Mouse (Mus musculus) brain, adult 2 months (tissue): ENCODE measurements at regions not wholly inside any gene's neighbourhood (a gene's known extent, or its start where the extent isn't known, plus 50 kb on each side); places are given as distances from the start of the nearest gene placed in this dataset.

Experiments
- DNase-seq: peaks from one replicate; pipeline ENCODE4 v3.0.0; 2011; ENCODE audit warnings: low read depth, low spot score

DNA sequence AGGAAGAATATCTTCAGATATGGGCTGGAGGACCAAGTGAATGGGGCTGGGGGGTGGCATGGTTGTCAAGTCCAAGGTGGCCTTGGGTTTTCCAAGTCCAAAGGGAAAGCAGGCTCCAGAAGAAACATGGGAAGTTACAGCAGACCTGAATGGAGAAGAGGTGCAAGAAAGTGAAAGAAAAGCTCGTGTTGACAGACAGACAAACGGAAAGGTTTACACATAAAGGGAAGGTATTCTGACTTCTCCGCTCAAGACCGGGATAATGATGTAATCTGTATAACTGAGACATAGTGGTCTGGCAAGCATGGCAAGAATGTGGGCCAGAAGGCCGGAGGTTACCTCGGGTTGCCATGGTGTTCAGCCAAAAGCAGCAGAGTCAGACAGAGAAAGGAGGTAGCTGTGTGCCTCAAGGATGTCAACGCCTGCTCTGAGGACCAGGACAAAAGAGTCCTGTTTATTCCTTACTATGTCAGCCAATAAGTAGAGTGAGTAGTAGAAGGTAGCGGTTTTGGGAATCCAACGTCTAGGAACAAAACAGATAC, 50.8 kb upstream of the Elk3 start:
- DNase-seq = no peak

DNA sequence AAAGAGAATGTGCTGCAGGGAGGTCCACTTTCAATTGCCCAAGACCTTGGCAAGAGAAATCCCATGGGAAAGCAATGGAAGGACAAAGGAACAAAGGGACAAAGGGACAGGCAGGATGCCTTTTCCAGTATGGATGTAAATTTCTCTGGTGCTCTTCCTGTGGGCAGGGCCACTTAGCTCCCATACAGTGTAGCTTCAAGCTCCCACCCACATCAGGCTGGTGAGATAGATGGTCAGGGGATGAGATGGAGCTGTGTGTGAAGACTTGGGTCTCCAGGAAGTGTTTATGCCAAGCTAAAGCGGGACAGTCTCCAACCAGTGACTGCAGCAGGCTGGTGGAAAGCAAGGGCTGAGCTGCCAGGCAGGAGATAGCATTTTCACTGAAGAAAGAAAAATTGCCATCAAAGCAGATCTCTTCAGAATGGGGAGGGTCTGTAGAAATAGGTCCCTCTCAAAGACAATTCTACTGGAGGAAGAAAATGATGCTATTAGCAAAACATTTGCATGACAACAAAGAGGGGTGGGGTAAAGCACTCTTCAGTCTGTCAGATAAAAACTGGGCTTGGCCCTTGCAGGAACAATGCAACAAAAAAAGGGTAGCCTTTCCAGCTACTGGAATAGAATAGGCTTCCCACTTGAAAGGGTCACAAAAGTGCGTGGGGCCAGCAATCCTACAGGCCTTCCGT, 53.3 kb upstream of the Elk3 start:
- no peak for DNase-seq

DNA sequence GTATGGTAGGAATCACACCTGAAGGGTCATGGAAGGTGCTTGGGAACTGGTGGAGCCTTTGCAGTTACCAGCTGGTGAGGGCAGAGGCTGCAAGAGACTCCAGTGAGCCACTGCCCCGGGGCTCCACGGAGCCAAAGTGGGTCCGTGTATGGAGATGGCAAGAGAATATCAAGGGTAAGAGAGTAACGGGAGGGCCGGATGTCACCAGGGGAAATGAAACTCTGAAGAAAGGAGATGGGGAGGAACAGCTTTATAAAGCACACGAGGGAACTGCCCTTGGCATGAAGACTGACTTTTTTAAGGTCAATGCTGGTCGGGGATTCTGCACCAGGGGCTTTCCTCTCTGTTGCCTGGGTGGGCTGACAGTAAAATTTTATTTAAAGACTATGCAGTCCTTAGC, 53.9 kb upstream of the Elk3 start:
- no peak for DNase-seq

DNA sequence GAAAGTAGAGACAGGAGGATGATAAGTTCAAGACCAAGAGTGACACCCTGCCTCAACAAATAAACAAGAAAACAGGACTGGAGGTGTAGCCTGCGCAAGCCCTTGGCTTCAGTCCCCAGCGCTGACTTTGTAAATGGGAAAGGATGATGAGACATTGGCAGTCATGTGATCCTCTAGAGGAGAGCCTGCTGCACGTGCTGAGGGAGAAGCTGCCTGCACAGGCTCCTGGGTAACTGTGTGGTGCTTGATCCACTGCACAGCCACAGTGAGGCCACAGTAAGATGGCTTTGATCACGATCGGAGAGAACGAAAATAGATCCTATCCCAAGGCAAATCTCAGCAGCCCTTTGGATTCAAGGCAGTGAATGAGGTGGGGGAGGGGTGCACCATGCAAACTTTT, 54.4 kb upstream of the Elk3 start:
- no peak for DNase-seq

DNA sequence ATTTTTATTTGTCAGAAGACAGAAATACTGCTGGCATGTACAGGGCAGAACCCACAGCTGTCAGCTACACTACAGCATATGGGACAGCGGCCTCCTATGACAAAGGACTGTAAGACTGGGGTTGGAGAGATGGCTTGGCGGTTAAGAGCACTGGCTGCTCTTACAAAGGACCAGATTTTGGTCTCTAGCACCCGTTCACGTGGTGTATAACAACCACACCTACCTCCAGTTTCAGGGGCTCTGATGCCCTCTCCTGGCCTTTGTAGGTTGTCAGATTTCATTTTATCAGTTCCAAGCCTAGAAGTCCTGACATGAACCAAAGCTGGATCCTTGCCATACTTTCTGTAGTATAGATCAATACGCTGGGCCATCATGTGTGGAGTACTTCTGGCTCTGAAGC, 54.9 kb upstream of the Elk3 start:
- no peak for DNase-seq

DNA sequence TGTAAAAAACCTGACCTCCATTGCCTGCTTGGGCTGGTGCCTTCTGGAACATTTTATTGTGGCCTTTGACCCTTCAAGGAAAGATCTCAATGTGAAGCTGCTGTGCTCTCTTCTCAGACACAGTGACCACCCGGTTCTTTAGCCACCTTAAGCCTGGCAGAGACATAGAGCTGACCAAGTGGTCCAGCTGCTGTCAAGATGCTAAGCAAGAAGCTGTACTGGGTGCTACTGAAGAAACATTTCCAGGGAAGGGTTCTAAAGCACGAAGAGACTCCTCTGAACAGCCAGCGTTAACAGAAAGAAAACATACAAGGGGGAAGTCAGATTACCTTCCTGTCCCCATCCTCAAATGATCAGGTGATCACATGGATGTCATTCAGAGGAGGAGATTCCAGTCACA, 58.8 kb upstream of the Elk3 start:
- DNase-seq = no peak

DNA sequence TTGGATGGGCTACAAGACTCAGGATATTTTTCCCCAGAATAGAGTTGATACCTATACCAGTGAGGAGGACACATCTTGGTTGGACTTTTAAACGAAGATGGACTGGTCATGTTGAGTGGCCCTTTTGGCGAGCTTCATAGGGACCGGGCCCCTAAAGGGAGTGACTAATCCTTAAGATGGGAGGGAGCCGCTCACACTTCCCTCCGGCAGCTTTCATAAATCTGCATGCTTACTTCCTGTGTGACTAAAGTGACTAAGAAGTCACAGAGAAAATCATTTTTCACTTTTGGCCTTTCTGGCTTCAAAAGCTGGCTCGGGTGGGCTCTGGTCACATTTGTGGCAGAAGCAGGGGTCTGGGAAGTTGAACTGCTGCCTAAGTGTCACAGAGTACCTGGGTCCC, 59.4 kb upstream of the Elk3 start:
- no peak for DNase-seq

DNA sequence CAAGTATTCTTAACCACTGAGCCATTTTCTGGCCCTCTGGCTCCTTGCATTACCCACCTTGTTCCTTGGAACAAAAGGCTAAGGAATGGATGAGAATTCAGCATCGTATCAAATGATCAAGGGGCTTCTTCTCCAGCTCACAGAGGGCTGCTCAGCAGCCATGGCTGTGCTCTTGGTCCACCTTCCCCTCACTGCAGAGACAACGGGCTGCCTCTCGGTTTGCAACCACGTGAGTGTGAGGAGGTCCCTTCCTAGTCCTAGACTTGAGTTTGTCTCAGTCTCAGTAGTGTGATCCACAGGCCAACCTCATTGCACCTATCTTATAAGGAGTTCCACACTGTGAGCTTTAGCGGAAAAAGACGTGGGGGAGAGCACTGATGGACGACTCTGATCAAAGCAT, 61.3 kb upstream of the Elk3 start:
- no peak for DNase-seq

DNA sequence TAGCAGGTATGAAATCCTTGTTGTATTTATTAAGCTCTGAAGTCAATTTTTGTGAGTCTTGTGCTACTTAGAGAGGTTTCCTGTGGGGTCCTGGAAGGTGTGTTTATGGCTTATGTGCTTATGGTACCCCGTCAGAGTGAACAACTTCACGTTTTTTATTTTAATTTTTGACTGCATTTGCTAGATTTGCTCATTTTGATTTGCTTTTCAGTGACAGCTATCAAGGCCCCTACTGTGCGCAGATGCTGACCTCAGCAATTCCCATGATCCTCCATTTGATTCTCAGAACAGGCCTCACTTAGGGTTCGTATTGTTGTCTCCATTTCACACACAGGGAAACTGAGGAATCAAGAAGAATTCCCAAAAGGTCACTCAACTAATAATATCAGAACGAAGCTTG, 62.3 kb upstream of the Elk3 start:
- no peak for DNase-seq

DNA sequence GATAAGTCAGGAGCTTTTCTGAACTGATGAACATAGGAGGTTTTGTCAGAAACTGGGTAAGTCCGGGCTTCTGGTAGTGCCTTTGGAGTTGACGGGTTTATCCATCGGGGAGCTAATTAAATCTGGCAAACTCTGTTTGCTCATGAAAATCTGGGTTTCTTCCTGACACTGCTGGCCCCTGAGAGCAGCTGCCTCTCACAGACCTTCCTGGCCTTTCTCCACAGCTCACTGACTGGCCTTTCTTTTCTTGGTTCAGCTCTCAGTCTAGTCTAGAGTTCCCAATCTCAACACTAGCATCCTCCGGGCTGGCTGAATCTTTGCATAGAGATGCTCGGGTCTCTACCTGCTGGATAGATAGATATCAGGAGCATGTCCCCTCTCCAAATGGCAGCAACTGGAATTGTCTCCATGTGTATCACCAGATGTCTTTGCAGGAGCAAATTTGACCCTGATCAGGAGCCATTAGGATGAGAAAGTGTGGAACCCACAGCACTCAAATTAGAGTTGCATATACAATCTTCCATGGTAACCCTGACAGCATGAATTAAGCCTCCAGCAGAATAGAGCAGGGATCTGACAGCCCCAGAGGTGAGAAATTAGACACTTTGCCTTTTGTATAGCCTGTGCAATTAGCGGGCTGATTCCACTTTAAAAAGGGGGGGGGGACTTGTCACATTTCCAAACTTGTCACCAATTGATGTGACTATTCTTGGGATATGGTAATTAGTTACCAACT, 63.2 kb upstream of the Elk3 start:
- no peak for DNase-seq

DNA sequence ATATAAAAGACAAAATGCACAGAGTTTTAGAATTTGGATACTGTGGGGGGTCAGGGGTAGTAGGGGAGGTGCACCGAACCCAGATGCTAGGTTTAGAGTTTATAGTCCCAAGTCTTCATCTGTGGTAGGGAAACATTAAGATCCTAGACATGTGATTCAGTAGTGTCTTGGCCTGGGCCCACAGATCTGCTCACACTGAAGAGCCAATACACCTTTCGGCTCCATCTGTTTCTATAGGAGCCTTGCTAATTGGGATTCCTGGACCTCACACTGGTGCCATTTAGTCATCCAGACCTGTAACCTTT, 63.7 kb upstream of the Elk3 start:
- DNase-seq = no peak

DNA sequence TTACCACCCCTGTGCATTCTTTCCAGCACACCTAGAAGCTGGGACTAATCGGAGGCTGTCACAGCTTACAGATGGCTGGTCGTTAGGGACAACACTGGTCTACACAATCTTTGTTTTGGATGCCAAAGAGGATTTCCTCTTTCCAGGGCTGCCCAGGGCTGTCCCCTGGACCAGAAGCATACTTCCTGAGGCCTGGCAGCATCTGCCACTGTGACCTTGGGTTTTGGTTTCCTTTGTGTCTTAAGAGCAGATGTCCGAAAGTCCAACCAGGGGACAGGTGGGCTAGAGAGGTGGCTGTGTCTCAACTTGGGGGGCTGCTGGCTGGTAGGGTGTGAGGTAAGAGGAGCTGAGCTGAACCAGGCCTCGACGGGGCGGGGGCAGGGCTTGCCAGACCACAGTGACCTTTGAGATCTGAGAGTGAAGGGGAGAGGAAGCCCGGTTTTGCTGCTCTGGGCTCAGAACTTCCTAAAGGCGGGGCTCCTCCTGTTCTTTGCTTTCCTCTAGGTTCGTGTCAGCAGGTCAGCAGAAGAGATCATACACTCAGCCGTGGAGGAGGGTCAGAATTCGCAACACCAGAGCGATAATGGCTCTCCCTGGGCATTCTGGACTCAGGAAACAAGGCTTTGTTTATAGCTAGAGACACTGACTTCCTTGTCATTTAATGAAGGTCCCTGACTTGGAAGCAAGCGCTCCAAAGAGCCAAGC, 64.2 kb upstream of the Elk3 start:
- no peak for DNase-seq

DNA sequence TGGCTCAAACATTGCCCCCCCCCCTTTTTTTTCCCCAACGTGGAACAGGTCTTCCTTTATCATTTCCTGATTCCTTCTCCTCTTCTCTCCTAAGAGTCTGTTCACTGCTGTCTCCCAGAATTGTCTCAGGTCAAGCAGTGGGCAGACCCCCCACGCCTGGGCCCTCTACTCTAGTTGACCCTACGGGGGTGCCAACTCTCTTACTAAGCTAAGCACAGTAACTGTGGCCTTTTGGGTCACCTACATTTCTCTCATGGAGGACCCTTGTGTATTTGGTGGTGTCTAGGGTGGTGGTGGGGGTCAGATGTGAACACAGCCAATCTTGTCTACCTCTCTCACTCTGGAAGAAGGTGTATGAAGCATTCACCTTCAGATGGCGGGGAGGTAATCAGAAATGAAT, 64.8 kb upstream of the Elk3 start:
- DNase-seq = no peak

DNA sequence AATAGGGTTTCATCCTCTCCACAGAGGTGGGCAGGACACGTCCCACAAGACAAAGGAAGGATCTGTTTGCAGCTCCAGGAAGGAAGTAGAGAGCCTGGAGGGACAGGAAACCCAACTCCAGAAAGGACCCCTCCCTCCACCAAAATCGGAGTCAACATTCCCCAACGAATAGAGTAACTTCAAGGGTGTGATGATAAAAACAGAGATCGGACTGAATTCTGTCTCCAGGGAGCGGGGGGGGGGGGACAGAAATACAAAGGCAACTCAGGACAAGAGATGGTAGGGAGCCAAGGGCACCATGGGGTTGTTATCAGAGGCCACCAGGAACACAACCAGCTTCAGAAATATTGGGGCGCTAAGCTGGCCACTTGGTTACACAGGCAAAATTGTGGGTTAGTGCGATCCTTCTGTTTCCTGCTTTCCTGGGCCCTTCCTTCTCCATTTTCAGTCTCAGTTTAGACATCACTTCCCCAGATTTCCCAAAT, 65.6 kb upstream of the Elk3 start:
- DNase-seq = no peak

DNA sequence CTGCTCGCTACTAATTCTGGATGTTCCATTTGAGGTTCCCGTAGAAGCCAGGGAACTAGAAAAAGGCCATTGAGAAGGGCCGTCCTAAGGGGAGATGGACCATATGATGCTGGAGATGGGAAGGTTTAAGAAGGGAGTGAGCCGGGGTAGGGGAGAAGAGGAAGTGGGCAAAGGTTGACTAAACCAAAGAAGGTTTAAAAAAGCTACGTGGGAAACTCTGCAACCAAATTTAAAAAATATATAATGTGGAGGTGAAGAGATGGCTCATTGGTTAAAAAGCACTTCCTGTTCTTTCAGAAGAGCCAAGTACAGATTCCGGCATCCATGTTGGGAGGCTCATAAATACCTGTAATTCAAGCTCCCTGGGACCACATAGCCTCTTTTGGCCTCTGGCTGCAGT, 63.9 kb upstream of the Lta4h start:
- no peak for DNase-seq

DNA sequence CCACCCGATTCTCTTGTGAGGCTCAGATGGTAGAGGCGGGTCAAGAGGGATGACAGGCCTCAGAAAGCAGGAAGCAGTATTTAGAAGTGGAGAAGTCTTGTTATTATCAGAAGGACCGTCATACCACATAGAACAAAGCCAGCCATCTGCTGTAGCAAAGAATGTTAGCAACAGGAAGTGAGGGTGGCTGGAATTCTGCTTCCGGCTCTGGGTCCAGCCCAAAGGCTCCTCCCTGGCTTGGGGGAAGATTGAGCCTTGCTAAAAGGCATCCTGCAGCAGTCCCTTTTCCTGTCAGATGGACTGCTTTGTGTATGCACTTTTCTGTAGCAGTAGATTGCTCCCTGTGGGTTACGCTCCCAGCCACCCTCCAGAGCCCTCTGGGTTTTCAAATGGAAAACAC, 61.9 kb upstream of the Lta4h start:
- no peak for DNase-seq

DNA sequence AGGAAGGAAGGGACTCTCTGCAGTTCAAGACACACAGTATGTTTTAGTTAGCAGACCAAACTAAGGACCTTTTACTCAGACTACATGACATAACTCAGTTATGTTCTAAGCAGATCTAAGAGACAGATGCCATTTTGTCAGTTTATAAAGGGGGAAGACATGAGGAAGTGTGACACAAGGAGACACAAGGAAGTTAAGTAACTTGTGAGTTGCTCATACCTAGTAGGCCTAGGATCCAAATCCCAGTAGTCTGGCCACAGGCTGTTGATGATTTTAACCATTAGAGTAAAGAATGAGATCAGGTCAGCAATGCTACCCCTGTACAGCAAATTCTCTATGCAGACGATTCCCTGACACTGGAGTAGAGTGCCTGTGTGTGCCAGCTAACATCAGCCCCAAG, 59.3 kb upstream of the Lta4h start:
- no peak for DNase-seq

DNA sequence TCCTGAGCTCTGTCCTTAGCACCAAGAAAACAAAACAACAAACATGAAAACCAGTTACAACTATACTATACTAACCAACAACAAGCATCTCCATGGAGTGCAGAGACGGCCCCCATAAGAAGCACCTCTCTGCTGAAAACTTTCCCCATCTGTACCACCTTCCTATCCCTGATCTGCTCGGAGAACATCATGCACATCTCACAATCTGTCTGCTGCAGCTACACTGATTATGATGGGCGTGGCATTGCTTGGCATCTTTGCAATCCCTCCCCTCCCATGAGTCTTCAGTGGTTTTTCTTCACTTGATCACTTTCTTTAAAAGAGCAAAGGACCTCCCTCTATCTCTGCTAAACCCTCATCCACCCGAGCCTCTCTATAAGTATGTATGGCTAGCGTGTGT, 55.5 kb upstream of the Lta4h start:
- DNase-seq = no peak

DNA sequence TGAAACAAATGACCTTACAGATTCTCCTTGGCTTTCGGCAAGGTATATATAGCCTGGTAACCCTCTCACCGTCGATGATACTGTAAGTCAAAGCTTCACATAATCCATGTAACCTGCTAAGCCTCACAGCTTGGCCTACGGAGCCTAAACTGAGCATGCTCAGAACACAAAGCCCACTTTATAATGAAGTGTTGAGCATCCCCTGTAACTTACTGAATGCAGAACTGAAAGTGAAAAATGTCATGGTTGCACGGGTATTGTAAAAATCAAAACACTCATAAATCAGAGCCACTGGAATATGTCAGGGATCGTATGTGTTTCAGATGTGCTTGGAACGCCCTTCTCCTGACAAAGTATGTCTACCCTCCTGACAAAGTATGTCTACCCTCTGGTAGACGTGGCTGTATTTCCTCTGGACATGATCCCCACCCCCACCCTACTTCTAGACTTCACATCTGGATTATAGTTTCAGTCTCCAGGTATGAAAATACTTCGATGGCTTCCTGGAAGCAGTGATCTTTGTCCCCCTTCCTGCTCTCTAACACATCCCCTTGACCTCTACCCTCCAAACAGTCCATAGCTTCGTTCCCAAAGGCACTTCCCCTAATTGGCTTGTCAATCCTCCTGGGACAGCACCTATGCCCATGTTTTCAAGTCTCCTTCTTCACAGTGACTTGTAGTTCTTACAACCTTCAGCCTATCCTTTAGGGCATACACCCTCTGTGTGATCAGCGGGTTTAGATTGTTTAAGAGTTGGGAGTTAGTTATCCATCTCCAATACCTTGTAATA, 54.5 kb upstream of the Lta4h start:
- no peak for DNase-seq

DNA sequence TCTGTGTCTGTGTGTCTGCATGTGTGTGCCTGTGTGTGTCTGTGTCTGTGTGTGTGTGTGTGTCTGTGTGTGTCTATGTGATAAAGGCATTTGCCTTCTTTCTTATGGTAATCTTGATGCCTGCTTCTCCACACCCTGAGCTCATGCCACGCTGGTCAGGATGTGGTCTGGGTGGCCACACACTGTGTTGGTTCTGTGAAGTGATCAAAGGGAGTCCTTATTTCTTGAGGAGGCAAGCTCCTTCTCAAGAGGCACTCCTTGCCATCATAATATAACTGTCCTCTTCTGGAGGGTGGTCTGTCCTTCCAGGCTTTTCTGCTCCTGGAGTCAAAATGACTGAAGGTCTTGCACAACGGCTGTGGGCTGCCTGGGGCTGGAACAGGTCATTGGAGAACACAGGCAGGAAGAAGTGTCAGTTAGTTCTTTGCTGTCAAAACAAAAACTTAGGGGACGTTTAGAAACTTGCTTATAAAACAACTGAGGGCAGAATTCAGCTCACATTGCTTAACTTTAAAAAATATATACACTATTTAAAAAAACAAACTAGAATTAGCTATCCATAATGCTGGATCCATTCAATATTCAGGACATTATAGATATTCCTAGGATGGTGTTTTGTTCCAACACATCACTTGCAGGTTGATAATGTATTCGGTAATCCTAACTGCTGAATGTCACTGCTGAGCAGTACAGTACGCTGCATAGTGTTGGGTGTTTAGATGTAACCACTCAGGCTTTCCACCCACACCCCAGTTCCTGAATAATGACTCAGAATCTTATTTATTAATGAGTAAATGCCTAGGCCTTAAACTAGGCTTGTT, 50.3 kb upstream of the Lta4h start:
- peak; percentile 31 for DNase-seq
